Mouse (Mus musculus): Measurements from ENCODE around the gene Gm21983.

GRCm38 (mm10) chr7:27195681-27196611 lies 15.1 kb upstream of the Gm21983 start, which contains the start of the genes BC024978 and Snrpa:
- TF ChIP-seq POLR2A (IDR thresholded peaks at IDR 0.05; ENCODE audit: borderline replicate concordance, low read depth, low read length) (no peak; the same call in 1 of the 2 replicates), CTCF (IDR thresholded peaks at IDR 0.05; ENCODE audit: low read depth, low read length) (no peak)
